Mouse (Mus musculus): ENCODE measurements at regions not wholly inside any gene's neighbourhood (a gene's known extent, or its start where the extent isn't known, plus 50 kb on each side); places are given as distances from the start of the nearest gene placed in this dataset.

GRCm38 (mm10) chr13:97570009-97570408 is 190.4 kb downstream of the Gm10260 start:
- TF ChIP-seq CTCF (conservative IDR thresholded peaks at IDR 0.05; ENCODE audit: insufficient read depth, insufficient read length, low read depth, low read length) (no peak), POLR2A (IDR thresholded peaks at IDR 0.05; ENCODE audit: low read depth, low read length) (no peak)
